Mouse (Mus musculus) heart, embryonic 11.5 days (tissue): ENCODE measurements around the gene Vamp1. TPM values are rescaled to one million over a fixed set of nuclear protein-coding genes. Genes with fewer than 3 reads are reported as not detected.

Experiments used
- ATAC-seq: fragments of 200-750 bp; cut with Nextera tagmentation; replicated peaks from 2 replicates; pipeline ENCODE4 v1.8.0; 2017; ENCODE audit warnings: moderate library complexity; ENCODE audit not compliant: insufficient number of reproducible peaks, low FRiP score, low TSS enrichment
- H3K27ac ChIP-seq: fragments of 300-500 bp; sonication (generic); 2 replicates; pipeline ENCODE4 v1.5.1; 2014; ENCODE audit warnings: mild to moderate bottlenecking, low read depth, low read length
- H3K27me3 ChIP-seq: fragments of 300-500 bp; sonication (generic); 2 replicates; pipeline ENCODE4 v1.6.1; 2014; ENCODE audit warnings: mild to moderate bottlenecking, low read length, mixed read lengths; ENCODE audit not compliant: control insufficient read depth, insufficient read depth
- H3K36me3 ChIP-seq: fragments of 300-500 bp; sonication (generic); 2 replicates; pipeline ENCODE4 v1.6.1; 2014; ENCODE audit warnings: mild to moderate bottlenecking, low read length, moderate library complexity, mixed read lengths; ENCODE audit not compliant: control insufficient read depth, insufficient read depth
- H3K4me1 ChIP-seq: fragments of 300-500 bp; sonication (generic); 2 replicates; pipeline ENCODE4 v1.6.1; 2014; ENCODE audit warnings: low read length; ENCODE audit not compliant: control insufficient read depth, insufficient read depth
- H3K4me2 ChIP-seq: fragments of 300-500 bp; sonication (generic); 2 replicates; pipeline ENCODE4 v1.6.1; 2014; ENCODE audit warnings: mild to moderate bottlenecking, moderate library complexity
- H3K4me3 ChIP-seq: fragments of 300-500 bp; sonication (generic); 2 replicates; pipeline ENCODE4 v1.5.1; 2014; ENCODE audit warnings: low read depth, low read length
- H3K9ac ChIP-seq: fragments of 300-500 bp; sonication (generic); 2 replicates; pipeline ENCODE4 v1.6.1; 2014; ENCODE audit warnings: mild to moderate bottlenecking, low read depth, low read length, moderate library complexity
- H3K9me3 ChIP-seq: fragments of 300-500 bp; sonication (generic); replicated peaks from 2 replicates; pipeline ENCODE4 v1.6.1; 2016; ENCODE audit warnings: low read length; ENCODE audit not compliant: control insufficient read depth
- WGBS: fragments of 180-500 bp; shearing (Covaris S2); extraction: QIAGEN DNeasy Blood & Tissue Kit; methylation state at CpG from one replicate; pipeline ENCODE4 v1.1.7; 2014; ENCODE audit not compliant: insufficient replicate concordance; 5-methylcytosine and 5-hydroxymethylcytosine counted together
- polyA plus RNA-seq: library from polyadenylated mRNA; unstranded; fragments of >200 nt; fragmentation: Nextera tagmentation; extraction: Ambion mirVana; gene quantifications from 2 replicates; pipeline ENCODE4 v1.2.1, GENCODE M21; 2014

The Vamp1 gene
- polyA plus RNA-seq, 1 experiment from 2014 or later = 1.6 TPM

DNA sequence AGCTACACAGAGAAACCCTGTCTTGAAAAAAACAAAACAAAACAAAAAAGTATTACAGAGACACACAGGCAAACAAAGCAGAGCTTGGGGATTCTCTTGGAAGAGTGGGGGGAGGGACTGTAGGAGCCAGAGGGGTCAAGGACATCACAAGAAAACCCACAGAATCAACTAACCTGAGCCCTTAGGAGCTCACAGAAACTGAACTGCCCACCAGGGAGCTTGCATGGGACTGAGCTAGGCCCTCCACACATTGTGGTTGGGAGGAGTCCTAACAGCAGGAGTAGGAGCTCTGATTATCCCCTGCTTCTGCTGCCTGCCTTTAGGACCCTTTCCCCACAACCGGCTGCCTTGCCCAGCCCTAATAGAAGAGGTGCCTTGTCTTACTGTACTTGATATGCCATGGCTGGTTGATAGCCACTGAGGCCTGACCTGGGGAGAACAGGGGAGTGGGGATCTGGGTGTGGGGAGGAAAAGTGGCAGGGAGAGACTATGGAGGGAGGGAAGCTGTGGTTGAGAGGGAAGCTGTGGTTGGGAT, 19.7 kb upstream of the Vamp1 start:
- H3K4me2 ChIP-seq = no peak overlapping the region
- H3K9me3 ChIP-seq = no peaks in the 10 kb centered on the region
- no peak for ATAC-seq
- peaks cover 7% of the 10 kb centered on the region; the same call in 1 of the 2 replicates for H3K36me3 ChIP-seq
- H3K27ac ChIP-seq = no peak overlapping the region
- WGBS = 26% methylated on average over 1 of the region's 1 CpGs
- no peaks in the 10 kb centered on the region for H3K27me3 ChIP-seq
- no peak overlapping the region for H3K9ac ChIP-seq
- H3K4me3 ChIP-seq = no peak overlapping the region
- H3K4me1 ChIP-seq = peaks cover 4% of the 10 kb centered on the region; the same call in 1 of the 2 replicates

DNA sequence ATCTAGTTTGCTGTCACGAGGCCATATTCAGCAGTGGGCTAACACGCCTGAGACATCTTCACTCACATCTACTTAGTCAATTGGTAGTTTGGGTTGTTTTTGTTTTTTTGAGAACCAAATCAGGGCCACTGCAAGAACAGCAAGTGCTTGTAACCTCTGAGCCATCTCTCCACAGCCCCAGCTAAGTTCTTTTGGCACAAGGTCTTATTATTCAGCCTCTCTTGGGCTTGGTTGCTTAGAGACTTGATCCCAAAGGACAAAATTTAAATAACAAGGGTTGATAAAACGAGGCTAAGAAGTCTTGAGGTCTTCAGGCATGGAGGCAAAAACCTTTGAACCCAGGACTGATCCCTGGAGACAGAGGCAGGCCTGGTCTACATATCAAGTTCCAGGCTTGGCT, 19.1 kb upstream of the Vamp1 start:
- H3K27me3 ChIP-seq = no peaks in the 10 kb centered on the region
- 68% methylated on average over 3 of the region's 3 CpGs for WGBS
- no peak overlapping the region for H3K27ac ChIP-seq
- no peak overlapping the region for H3K4me2 ChIP-seq
- peaks cover 7% of the 10 kb centered on the region; the same call in 1 of the 2 replicates for H3K36me3 ChIP-seq
- H3K9me3 ChIP-seq = no peaks in the 10 kb centered on the region
- ATAC-seq = no peak
- H3K4me3 ChIP-seq = no peak overlapping the region
- peaks cover 4% of the 10 kb centered on the region; the same call in 1 of the 2 replicates for H3K4me1 ChIP-seq
- H3K9ac ChIP-seq = no peak overlapping the region

DNA sequence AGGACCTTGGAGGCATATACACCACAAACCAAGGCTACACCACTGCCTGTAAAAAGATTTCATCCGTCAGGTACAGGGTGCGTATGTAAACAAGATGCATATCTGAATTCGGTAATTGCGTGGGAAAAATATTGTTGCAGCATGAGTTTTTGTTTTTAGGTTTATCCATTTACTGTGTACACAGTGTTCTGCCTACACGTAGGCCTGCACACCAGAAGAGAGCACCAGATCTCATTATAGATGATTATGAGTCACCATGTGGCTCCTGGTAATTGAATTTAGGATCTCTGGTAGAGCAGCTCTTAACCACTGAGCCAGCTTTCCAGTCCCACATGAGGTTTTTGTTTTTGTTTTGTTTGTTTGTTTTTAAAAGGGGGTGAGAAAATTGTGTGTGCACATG, 18.2 kb upstream of the Vamp1 start:
- no peak overlapping the region for H3K9ac ChIP-seq
- H3K27ac ChIP-seq = no peak overlapping the region
- H3K36me3 ChIP-seq = peaks cover 7% of the 10 kb centered on the region; the same call in 1 of the 2 replicates
- H3K9me3 ChIP-seq = no peaks in the 10 kb centered on the region
- peaks cover 4% of the 10 kb centered on the region; the same call in 1 of the 2 replicates for H3K4me1 ChIP-seq
- WGBS = 86% methylated on average over 5 of the region's 5 CpGs
- no peak overlapping the region for H3K4me2 ChIP-seq
- ATAC-seq = no peak
- no peak overlapping the region for H3K4me3 ChIP-seq
- H3K27me3 ChIP-seq = no peaks in the 10 kb centered on the region

DNA sequence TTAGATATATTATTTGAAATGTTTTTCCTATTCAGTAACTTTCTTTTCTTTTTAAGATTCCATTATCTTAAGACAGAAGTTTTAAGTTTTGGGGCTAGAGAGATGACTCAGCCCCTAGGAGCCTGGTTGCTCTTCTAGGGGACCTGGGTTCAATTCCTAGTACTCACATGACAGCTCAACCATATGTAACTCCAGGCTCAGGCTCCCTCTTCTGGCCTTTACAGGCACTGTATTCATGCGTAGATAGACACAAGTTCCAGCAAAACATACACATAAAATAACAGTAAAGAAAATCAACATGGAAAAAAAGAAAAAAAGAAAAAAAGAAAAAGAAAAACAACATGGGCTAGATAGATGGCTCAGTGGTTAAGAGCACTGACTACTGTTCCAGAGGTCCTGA, 4.9 kb upstream of the Vamp1 start:
- 68% methylated on average over 1 of the region's 1 CpGs for WGBS
- H3K27ac ChIP-seq = no peak overlapping the region
- H3K4me3 ChIP-seq = no peak overlapping the region
- ATAC-seq = no peak
- H3K9me3 ChIP-seq = no peaks in the 10 kb centered on the region
- no peaks in the 10 kb centered on the region for H3K36me3 ChIP-seq
- no peak overlapping the region for H3K9ac ChIP-seq
- H3K4me1 ChIP-seq = no peaks in the 10 kb centered on the region
- H3K4me2 ChIP-seq = no peak overlapping the region
- H3K27me3 ChIP-seq = 0 out of 2 replicates have a peak, but pooled peaks cover 3% of the 10 kb centered on the region

DNA sequence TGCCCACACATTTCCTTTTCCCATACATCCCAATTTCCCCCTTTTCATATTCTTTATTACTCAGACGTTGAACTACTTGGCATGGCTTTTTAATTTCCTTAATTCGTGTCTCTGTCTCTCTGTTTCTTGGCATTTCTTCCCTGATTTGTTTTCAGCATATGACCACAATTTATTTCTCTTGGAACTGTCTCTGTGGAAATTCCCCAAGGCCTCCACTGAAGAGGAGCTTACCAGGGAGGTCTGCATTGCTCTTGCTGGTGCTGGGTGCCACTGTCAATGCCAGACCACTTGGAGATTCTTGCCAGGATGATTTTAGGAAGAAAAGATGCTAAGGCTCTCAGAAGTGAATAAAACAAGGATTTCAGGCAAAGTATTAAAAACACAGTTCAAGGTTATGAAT, 2.7 kb upstream of the Vamp1 start:
- peaks cover 3% of the 10 kb centered on the region; the same call in 1 of the 2 replicates for H3K4me1 ChIP-seq
- 46% methylated on average over 2 of the region's 2 CpGs for WGBS

DNA sequence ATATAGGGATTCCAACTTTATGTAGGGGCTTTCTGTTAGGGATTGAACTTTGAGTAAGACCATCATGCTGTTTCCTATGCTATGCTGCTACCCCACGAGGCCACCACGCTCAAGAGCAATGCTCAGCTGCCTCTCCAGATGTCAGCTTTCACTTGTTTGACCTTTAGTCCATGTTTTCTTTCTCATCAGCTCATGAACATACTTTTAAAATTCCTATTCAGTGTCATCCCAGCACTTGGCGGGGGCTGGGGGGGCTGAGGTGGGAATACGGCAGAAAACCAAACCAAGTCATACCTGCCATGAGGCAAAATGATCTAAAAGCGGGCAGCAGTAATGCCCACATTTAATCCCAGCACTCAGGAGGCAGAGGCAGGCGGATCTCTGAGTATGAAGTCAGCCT, 2.2 kb upstream of the Vamp1 start:
- ATAC-seq = no peak
- WGBS = 63% methylated on average over 6 of the region's 6 CpGs
- 0 out of 2 replicates have a peak, but pooled peaks cover 3% of the 10 kb centered on the region for H3K27me3 ChIP-seq

More for the DNA sequence above, 2.7 kb upstream of the Vamp1 start:
- Histone ChIP-seq H3K9me3 (no peaks in the 10 kb centered on the region), H3K27me3 (0 out of 2 replicates have a peak, but pooled peaks cover 3% of the 10 kb centered on the region), H3K9ac (no peak overlapping the region), H3K4me3 (no peak overlapping the region), H3K36me3 (no peaks in the 10 kb centered on the region), H3K27ac (no peak overlapping the region), H3K4me2 (no peak overlapping the region)
- no peak for ATAC-seq

GRCm38 (mm10) chr6:125213715-125214114, 1.6 kb upstream of the Vamp1 start:
- WGBS = 74% methylated on average over 6 of the region's 6 CpGs
- H3K4me2 ChIP-seq = no peak overlapping the region

More for the DNA sequence above, 2.2 kb upstream of the Vamp1 start:
- H3K9me3 ChIP-seq = no peaks in the 10 kb centered on the region
- H3K36me3 ChIP-seq = no peaks in the 10 kb centered on the region
- no peak overlapping the region for H3K4me3 ChIP-seq
- no peak overlapping the region for H3K27ac ChIP-seq
- peaks cover 3% of the 10 kb centered on the region; the same call in 1 of the 2 replicates for H3K4me1 ChIP-seq
- no peak overlapping the region for H3K4me2 ChIP-seq
- no peak overlapping the region for H3K9ac ChIP-seq

DNA sequence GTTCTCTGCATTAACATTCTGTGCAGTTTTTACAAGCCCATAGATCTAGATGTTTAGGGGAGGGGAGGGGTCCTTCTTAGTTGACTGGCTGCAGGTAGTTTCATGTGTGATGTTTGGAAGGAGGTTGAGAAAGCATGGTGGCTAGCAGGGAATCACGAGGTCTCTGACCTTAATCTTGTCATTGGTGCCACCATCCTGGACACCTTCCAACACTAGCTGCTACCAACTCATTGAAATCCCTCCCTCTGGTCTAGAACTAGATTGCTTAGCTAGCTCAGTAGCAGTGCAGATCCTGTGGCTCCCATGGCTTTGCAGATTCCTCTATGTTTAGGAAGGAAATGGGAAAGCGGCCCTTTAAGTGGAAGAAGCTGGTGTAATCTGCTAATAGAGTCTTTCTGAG, 1.5 kb downstream of the Vamp1 start:
- H3K4me3 ChIP-seq = no peak overlapping the region
- H3K27me3 ChIP-seq = 0 out of 2 replicates have a peak, but pooled peaks cover 3% of the 10 kb centered on the region
- H3K4me1 ChIP-seq = peaks cover 3% of the 10 kb centered on the region; the same call in 1 of the 2 replicates
- no peak overlapping the region for H3K27ac ChIP-seq
- ATAC-seq = no peak
- WGBS = 71% methylated on average over 2 of the region's 2 CpGs
- no peak overlapping the region for H3K4me2 ChIP-seq
- H3K36me3 ChIP-seq = no peaks in the 10 kb centered on the region
- H3K9ac ChIP-seq = no peak overlapping the region
- no peaks in the 10 kb centered on the region for H3K9me3 ChIP-seq

More at GRCm38 (mm10) chr6:125213715-125214114, 1.6 kb upstream of the Vamp1 start:
- Histone ChIP-seq H3K4me3 (no peak overlapping the region), H3K36me3 (no peaks in the 10 kb centered on the region), H3K27me3 (0 out of 2 replicates have a peak, but pooled peaks cover 3% of the 10 kb centered on the region), H3K9me3 (no peaks in the 10 kb centered on the region), H3K27ac (no peak overlapping the region), H3K9ac (no peak overlapping the region), H3K4me1 (peaks cover 3% of the 10 kb centered on the region; the same call in 1 of the 2 replicates)
- no peak for ATAC-seq

DNA sequence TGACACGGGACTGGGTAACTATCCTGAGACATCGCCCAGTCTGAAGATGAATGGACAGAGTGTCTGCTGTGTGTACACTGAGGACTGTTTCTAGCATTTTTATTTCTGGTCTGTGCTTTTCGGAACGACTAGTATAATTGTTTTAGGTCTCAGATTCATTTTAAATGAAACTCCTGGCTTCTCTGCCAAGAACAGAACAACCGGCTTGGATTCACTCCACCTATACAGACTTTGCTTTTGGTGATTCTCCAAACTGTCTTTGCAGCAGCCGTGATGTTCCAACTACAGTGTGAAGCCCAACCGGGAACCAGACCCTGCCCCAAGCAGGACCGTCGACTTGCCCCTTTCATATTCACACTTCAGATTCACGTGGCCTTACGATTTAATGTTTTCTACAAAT, 2.5 kb downstream of the Vamp1 start:
- Histone ChIP-seq H3K4me2 (no peak overlapping the region), H3K36me3 (no peaks in the 10 kb centered on the region), H3K9ac (no peak overlapping the region), H3K4me3 (no peak overlapping the region), H3K4me1 (peaks cover 3% of the 10 kb centered on the region; the same call in 1 of the 2 replicates), H3K27ac (no peak overlapping the region), H3K9me3 (no peaks in the 10 kb centered on the region), H3K27me3 (0 out of 2 replicates have a peak, but pooled peaks cover 3% of the 10 kb centered on the region)
- WGBS = 79% methylated on average over 11 of the region's 11 CpGs
- ATAC-seq = no peak
